Mouse (Mus musculus): ENCODE measurements around the gene Sin3b.
"Not testable (repeated sequence)": the region's sequence is repeated elsewhere in the genome, so short reads cannot be mapped to it uniquely, and the experiment has no call there.

- TF ChIP-seq EP300 (IDR thresholded peaks at IDR 0.05; ENCODE audit: insufficient read depth, low read depth, low read length); CTCF (IDR thresholded peaks at IDR 0.05); POLR2A (IDR thresholded peaks at IDR 0.05; ENCODE audit: insufficient read depth, low read depth, low read length): not testable (repeated sequence)
Observed at GRCm38 (mm10) chr8:72676844-72677243, 46.2 kb upstream of the Sin3b start.
